Mouse (Mus musculus) kidney, embryonic 15.5 days (tissue): ENCODE measurements around the gene Frmd4b. TPM values are rescaled to one million over a fixed set of nuclear protein-coding genes. Genes with fewer than 3 reads are reported as not detected.

Experiments used
- ATAC-seq: fragments of 200-750 bp; cut with Nextera tagmentation; replicated peaks from 2 replicates; pipeline ENCODE4 v1.8.0; 2017; ENCODE audit warnings: moderate TSS enrichment; ENCODE audit not compliant: low FRiP score
- H3K27ac ChIP-seq: fragments of 300-500 bp; sonication (generic); 2 replicates; pipeline ENCODE4 v1.5.1; 2015; ENCODE audit warnings: mild to moderate bottlenecking, inconsistent platforms
- H3K27me3 ChIP-seq: fragments of 300-500 bp; sonication (generic); 2 replicates; pipeline ENCODE4 v1.6.1; 2015; ENCODE audit warnings: inconsistent platforms
- H3K36me3 ChIP-seq: fragments of 300-500 bp; sonication (generic); 2 replicates; pipeline ENCODE4 v1.6.1; 2015; ENCODE audit warnings: inconsistent platforms
- H3K4me1 ChIP-seq: fragments of 300-500 bp; sonication (generic); 2 replicates; pipeline ENCODE4 v1.6.1; 2015; ENCODE audit warnings: inconsistent platforms
- H3K4me2 ChIP-seq: fragments of 300-500 bp; sonication (generic); 2 replicates; pipeline ENCODE4 v1.6.1; 2015; ENCODE audit warnings: moderate library complexity, mild to moderate bottlenecking, inconsistent platforms
- H3K4me3 ChIP-seq: fragments of 300-500 bp; sonication (generic); replicated peaks from 2 replicates; pipeline ENCODE4 v1.5.1; 2015; ENCODE audit warnings: mild to moderate bottlenecking, inconsistent platforms
- H3K9ac ChIP-seq: fragments of 300-500 bp; sonication (generic); 2 replicates; pipeline ENCODE4 v1.6.1; 2015; ENCODE audit warnings: mild to moderate bottlenecking, inconsistent platforms
- H3K9me3 ChIP-seq: fragments of 300-500 bp; sonication (generic); replicated peaks from 2 replicates; pipeline ENCODE4 v1.6.1; 2016; ENCODE audit warnings: inconsistent platforms
- WGBS: fragments of 180-500 bp; shearing (Covaris S2); methylation state at CpG from one replicate; pipeline ENCODE4 v1.1.7; 2015; ENCODE audit warnings: mixed read lengths; 5-methylcytosine and 5-hydroxymethylcytosine counted together
- polyA plus RNA-seq: library from polyadenylated mRNA; unstranded; fragments of >200 nt; fragmentation: Nextera tagmentation; extraction: Ambion mirVana; gene quantifications from 2 replicates; pipeline ENCODE4 v1.2.1, GENCODE M21; 2015

Frmd4b gene
- polyA plus RNA-seq, 1 experiment from 2014 or later: 16.2 TPM

DNA sequence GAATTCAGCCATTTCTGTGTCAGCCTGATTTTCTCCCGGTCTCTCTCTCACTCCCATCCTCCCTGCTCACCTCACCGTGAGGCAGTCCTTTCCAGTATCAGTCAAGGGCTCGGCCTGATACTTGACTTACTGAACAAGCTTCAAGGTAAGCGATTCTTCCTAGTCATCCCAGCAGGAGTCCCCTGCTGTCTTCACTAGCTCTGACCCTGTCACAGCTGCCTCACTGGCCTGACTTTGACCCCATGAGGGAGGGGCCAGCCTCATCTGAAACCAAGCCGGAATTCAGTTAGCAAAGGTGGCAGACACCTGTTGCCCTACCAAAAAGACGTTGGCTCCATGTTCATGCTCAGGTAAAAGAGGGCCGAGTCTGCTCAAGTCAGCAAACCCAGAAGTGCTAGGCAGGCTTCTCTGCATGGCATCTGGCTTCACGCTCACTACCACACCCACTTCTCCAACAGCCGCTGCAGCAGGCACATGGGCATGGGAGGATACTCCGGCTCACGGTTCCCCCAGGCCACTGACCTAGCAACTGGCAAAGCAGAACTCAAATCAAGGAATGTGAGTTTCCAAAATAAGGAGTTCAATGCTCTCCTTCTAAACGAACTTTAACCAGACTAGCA lies 99.6 kb downstream of the Frmd4b start:
- 0 out of 2 replicates have a peak, but pooled peaks cover 4% of the 10 kb centered on the region for H3K27me3 ChIP-seq
- peaks cover 17% of the 10 kb centered on the region for H3K4me1 ChIP-seq
- no peaks in the 10 kb centered on the region for H3K36me3 ChIP-seq
- no peaks in the 10 kb centered on the region for H3K9me3 ChIP-seq
- no peak overlapping the region for H3K27ac ChIP-seq
- no peak overlapping the region for H3K4me3 ChIP-seq
- 45% methylated on average over 12 of the region's 12 CpGs for WGBS
- no peak for ATAC-seq
- H3K4me2 ChIP-seq: no peak overlapping the region
- H3K9ac ChIP-seq: no peak overlapping the region

DNA sequence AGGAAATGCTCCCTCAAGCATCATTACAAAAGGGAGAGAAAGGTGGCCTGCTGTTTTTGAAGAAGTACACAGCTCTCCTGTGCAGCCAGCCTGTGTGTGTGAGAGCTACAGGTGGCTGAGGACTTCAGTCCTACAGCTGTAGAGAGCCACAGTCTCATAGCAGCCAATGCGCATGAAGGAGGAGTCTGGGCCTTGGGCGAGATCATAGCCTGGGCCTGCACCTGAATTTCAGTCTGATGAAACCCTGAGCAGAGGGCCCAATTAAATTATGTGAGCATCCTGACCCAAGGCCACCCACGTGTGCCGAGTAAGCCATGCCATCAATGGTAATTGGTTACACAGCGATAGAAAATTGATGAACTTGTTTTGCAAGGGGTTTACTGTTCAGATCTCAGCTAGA lies 100.4 kb downstream of the Frmd4b start:
- H3K4me3 ChIP-seq: no peak overlapping the region
- H3K4me1 ChIP-seq: peaks cover 17% of the 10 kb centered on the region
- no peak overlapping the region for H3K9ac ChIP-seq
- H3K27me3 ChIP-seq: 0 out of 2 replicates have a peak, but pooled peaks cover 4% of the 10 kb centered on the region
- no peak overlapping the region for H3K27ac ChIP-seq
- no peaks in the 10 kb centered on the region for H3K36me3 ChIP-seq
- no peak overlapping the region for H3K4me2 ChIP-seq
- ATAC-seq: no peak
- WGBS: 82% methylated on average over 5 of the region's 5 CpGs
- H3K9me3 ChIP-seq: no peaks in the 10 kb centered on the region

DNA sequence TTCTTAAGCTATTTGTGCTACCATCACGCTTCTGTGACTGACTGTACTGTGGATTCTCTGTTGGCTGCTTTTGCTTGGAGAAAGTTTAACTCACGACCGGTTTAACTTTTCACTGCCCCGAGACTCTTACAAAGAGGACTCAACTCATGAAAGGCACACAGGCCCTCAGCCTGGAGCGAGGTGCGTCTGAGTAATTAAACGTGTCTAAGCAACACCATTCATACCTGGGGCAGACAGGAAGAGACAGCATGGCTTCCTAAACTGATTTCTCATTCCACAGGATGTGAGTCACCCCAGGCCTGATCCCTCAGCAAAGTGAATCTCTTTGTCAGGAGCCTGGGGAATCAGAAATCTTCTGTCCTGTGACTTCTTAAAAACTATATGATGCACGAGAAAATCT lies 106.6 kb downstream of the Frmd4b start:
- Histone ChIP-seq H3K9me3 (no peaks in the 10 kb centered on the region), H3K27ac (peak overlapping the region; percentile 57), H3K4me1 (peaks cover 22% of the 10 kb centered on the region), H3K36me3 (no peaks in the 10 kb centered on the region), H3K4me3 (no peak overlapping the region), H3K27me3 (no peaks in the 10 kb centered on the region; the same call in 1 of the 2 replicates), H3K9ac (no peak overlapping the region), H3K4me2 (no peak overlapping the region)
- ATAC-seq: peak; percentile 29; the same call in 1 of the 2 replicates
- 45% methylated on average over 8 of the region's 8 CpGs for WGBS

DNA sequence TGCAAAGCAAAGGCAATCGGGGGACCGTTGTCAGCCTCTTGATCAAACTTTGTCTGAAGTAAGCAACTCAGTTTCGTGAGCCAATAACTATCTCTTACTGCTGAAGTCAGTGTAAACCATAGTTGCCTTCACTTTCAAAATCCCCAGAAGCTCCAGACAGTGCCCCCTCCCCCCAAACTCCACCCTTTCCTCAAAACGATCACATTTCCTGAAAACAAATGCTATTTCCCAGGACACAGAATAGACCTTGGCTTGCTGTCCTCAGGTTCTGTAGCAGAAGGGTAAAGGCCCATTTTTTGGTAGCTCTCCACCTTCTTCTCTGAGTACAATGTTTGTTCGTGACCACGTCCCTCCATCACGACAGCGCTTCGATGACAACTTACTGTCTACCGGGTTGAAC lies 107.9 kb downstream of the Frmd4b start:
- no peak for ATAC-seq
- H3K27me3 ChIP-seq: no peaks in the 10 kb centered on the region; the same call in 1 of the 2 replicates
- H3K4me3 ChIP-seq: no peak overlapping the region
- H3K4me1 ChIP-seq: peaks cover 26% of the 10 kb centered on the region
- H3K27ac ChIP-seq: no peak overlapping the region
- no peak overlapping the region for H3K9ac ChIP-seq
- no peaks in the 10 kb centered on the region for H3K9me3 ChIP-seq
- H3K36me3 ChIP-seq: no peaks in the 10 kb centered on the region
- WGBS: 86% methylated on average over 10 of the region's 10 CpGs
- no peak overlapping the region for H3K4me2 ChIP-seq

DNA sequence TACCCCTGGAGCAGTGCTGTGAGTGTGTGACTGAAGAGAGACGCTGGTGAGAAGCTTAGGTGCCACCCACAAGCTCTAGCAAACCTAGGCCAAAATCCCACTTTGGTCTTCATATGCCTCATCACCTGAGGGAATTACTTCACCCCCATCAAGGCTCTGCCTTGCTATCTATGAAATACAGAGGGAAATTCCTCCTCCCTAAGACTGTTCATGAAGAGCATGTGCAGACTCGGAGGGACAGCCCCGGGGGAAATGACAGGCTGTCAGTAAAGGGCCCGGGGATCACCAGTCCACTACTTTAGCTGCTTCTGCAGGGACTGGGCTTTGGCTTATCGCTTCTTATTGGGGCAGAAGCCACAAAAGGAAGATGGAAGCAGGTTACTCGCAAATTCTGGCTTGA lies 108.9 kb downstream of the Frmd4b start:
- Histone ChIP-seq H3K4me1 (peaks cover 28% of the 10 kb centered on the region), H3K9ac (no peak overlapping the region), H3K4me3 (no peak overlapping the region), H3K27me3 (no peaks in the 10 kb centered on the region; the same call in 1 of the 2 replicates), H3K4me2 (no peak overlapping the region), H3K9me3 (no peaks in the 10 kb centered on the region), H3K27ac (no peak overlapping the region), H3K36me3 (no peaks in the 10 kb centered on the region)
- 86% methylated on average over 6 of the region's 6 CpGs for WGBS
- ATAC-seq: no peak

DNA sequence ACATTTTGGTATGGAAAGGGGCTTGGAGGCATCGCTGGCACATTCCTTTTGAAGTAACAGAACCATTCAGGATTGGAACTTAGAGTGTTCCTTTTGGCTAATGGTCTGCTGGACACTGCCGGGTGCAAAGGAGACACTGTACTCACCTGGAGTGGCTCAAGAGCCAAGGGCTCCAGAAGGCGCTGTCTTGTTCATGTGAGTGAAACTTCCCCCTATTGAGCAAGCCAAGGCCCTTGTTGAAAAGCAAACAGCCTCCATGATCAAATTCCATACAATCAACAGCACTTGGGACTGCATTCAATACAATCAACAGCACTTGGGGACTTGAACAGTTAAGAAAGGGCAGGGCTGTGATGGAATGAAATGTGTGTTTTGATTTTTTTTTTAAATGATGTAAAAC lies 109.4 kb downstream of the Frmd4b start:
- no peaks in the 10 kb centered on the region for H3K36me3 ChIP-seq

DNA sequence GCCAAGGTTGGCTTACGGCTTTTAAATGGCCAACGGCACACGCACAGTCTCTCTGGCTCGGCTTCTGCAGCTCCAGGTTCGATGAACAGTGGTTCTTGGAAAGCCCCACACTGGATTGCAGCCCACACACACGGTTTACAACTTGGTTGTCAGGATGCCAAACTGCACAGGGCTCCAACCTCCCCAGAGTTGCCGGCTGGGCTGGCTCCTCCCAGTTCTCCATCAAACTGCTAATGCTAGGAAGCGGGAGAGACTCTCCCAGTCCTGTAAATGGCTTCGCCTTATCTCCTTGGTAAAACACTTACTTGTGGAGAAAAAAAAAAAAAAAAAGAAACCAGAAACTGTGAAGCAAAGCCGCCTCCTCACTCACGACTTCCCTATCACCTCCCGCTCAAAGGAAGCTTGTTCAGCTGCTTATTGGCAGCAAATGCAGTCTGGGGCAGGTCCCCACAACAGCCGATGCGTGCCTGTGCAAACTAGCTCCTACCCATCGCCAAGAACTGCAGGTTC lies 111.1 kb downstream of the Frmd4b start:
- Histone ChIP-seq H3K36me3 (no peaks in the 10 kb centered on the region), H3K9me3 (no peaks in the 10 kb centered on the region), H3K4me1 (peaks cover 28% of the 10 kb centered on the region), H3K27ac (no peak overlapping the region), H3K4me3 (0 out of 2 replicates have a peak overlapping the region, but pooled peaks have one; percentile 12), H3K4me2 (peak overlapping the region; percentile 43), H3K27me3 (no peaks in the 10 kb centered on the region; the same call in 1 of the 2 replicates), H3K9ac (no peak overlapping the region)
- ATAC-seq: 0 out of 2 replicates have a peak, but pooled peaks have one; percentile 57
- 13% methylated on average over 15 of the region's 15 CpGs for WGBS

More for the DNA sequence above, 109.4 kb downstream of the Frmd4b start:
- 94% methylated on average over 3 of the region's 3 CpGs for WGBS
- H3K27ac ChIP-seq: no peak overlapping the region
- no peak overlapping the region for H3K4me3 ChIP-seq
- H3K4me1 ChIP-seq: peaks cover 28% of the 10 kb centered on the region
- no peaks in the 10 kb centered on the region; the same call in 1 of the 2 replicates for H3K27me3 ChIP-seq
- no peak for ATAC-seq
- no peaks in the 10 kb centered on the region for H3K9me3 ChIP-seq
- H3K4me2 ChIP-seq: no peak overlapping the region
- no peak overlapping the region for H3K9ac ChIP-seq

DNA sequence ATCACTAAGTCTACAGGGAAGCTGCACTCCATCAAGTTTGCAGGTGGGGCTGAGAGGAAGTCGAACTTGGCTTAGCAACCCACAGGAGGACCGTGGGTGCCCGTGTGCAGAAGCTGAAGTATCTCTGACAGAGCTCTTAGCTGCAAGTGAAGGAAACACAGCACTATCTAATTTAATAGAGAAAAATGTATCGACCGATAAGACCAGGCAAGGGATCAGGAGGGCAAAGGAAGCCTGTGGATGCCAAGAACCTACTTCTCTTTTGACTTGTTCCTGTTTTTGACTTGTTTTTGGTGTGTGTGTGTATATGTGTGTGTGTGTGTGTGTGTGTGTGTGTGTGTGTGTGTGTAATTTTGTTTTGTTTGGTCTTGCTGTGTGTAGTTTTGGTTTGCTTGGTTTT lies 112.7 kb downstream of the Frmd4b start:
- no peak for ATAC-seq
- H3K9me3 ChIP-seq: no peaks in the 10 kb centered on the region
- peaks cover 20% of the 10 kb centered on the region for H3K4me1 ChIP-seq
- WGBS: 80% methylated on average over 5 of the region's 5 CpGs
- no peaks in the 10 kb centered on the region for H3K36me3 ChIP-seq
- H3K4me2 ChIP-seq: no peak overlapping the region
- no peak overlapping the region for H3K9ac ChIP-seq
- no peak overlapping the region for H3K4me3 ChIP-seq
- H3K27me3 ChIP-seq: no peaks in the 10 kb centered on the region; the same call in 1 of the 2 replicates
- no peak overlapping the region for H3K27ac ChIP-seq

DNA sequence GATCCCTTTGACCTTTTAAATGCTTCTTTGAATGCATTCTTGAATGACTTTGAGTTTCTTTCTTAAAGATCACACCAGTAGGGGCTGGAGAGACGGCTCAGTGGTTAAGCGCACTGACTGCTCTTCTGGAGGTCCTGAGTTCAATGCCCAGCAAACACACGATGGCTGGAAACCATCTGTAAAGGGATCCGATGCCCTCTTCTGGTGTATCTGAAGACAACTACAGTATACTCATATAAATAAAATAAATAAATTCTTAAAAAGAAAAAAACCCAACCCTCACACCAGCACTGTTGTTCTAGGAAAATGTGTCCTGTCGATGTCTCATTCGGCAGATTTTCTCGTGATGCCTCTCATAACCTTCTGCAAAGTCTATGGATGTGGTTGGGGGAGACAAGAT lies 116.3 kb downstream of the Frmd4b start:
- H3K4me2 ChIP-seq: no peak overlapping the region

DNA sequence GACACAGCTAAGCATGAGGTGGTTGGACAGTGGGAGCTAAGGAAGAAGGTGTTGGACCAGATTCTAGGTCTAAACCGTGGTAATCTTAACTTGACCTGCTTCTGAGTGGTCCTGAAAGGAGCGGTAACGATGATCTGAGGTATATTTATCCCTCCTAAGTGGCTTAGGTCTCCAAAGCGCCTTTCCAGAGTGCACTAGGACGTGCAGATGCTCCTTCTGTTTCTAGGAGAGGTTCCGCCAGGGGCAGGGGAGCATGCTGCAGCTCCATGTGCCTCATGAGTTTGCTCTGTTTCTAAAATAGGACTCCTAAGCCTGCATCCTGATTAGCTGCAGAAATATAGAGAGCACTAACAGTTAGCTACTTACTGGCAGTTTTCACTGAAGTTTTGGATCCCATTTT lies 117.1 kb downstream of the Frmd4b start:
- H3K27me3 ChIP-seq: no peaks in the 10 kb centered on the region; the same call in 1 of the 2 replicates
- 0 out of 2 replicates have a peak, but pooled peaks cover 4% of the 10 kb centered on the region for H3K4me1 ChIP-seq
- H3K9ac ChIP-seq: no peak overlapping the region
- no peaks in the 10 kb centered on the region for H3K9me3 ChIP-seq
- 86% methylated on average over 6 of the region's 6 CpGs for WGBS
- H3K4me2 ChIP-seq: no peak overlapping the region
- H3K4me3 ChIP-seq: no peak overlapping the region
- H3K27ac ChIP-seq: no peak overlapping the region
- H3K36me3 ChIP-seq: no peaks in the 10 kb centered on the region
- no peak for ATAC-seq

More for the DNA sequence above, 116.3 kb downstream of the Frmd4b start:
- peaks cover 7% of the 10 kb centered on the region for H3K4me1 ChIP-seq
- no peak overlapping the region for H3K27ac ChIP-seq
- H3K9me3 ChIP-seq: no peaks in the 10 kb centered on the region
- no peaks in the 10 kb centered on the region; the same call in 1 of the 2 replicates for H3K27me3 ChIP-seq
- no peak overlapping the region for H3K4me3 ChIP-seq
- 86% methylated on average over 7 of the region's 7 CpGs for WGBS
- no peak overlapping the region for H3K9ac ChIP-seq
- no peak for ATAC-seq
- no peaks in the 10 kb centered on the region for H3K36me3 ChIP-seq

DNA sequence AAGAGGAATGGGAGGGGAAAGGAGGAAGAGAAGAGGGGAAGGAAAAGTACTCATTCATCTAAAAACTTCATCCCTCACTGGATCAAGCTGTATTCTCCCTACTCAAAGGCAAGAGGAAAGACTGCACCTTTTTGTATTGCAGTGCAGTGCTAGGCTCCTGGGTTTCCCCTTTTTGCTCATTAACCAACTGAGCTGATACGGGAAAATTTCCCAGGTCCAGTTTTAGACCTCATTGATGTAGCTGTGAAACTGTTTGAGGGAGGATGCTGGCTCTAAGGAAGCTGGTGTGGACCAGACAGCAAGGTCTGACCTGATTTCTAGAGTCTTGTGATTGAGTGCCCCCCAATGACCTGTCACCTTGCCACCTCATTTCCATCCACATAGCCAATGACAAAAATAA lies 121.3 kb downstream of the Frmd4b start:
- Histone ChIP-seq H3K4me1 (no peaks in the 10 kb centered on the region), H3K36me3 (no peaks in the 10 kb centered on the region), H3K9ac (no peak overlapping the region), H3K9me3 (no peaks in the 10 kb centered on the region), H3K4me3 (no peak overlapping the region), H3K27me3 (no peaks in the 10 kb centered on the region; the same call in 1 of the 2 replicates), H3K4me2 (no peak overlapping the region), H3K27ac (no peak overlapping the region)
- ATAC-seq: no peak
- WGBS: 88% methylated on average over 1 of the region's 1 CpGs

DNA sequence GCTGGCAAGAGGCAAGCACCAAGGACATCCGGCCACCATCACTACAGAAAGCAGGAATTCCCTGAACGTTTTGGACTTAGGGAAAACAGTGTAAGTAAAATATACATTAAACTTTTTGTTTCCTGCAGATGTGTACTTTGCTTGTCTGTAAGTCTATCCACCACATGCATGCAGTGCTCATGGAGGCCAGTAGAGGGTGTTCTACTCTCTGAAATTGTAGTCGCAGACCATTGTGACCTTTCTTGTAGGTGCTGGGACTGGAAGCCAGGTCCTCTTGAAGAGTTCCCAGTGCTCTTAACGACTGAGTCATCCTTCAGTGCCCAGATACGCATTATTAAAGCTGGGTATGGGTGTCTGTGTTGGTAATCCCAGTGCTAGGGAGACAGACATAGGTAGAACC lies 126.3 kb downstream of the Frmd4b start:
- Histone ChIP-seq H3K4me3 (no peak overlapping the region), H3K36me3 (no peaks in the 10 kb centered on the region), H3K9ac (no peak overlapping the region), H3K4me2 (no peak overlapping the region), H3K27me3 (peaks cover 26% of the 10 kb centered on the region), H3K4me1 (peaks cover 21% of the 10 kb centered on the region), H3K9me3 (no peaks in the 10 kb centered on the region), H3K27ac (no peak overlapping the region)
- 84% methylated on average over 5 of the region's 5 CpGs for WGBS
- ATAC-seq: no peak
